Mouse (Mus musculus) heart, postnatal 0 days (tissue): ENCODE measurements around the gene Gm7137. TPM values are rescaled to one million over a fixed set of nuclear protein-coding genes. Genes with fewer than 3 reads are reported as not detected.
A peak's percentile ranks its signal among the peaks of the same experiment; 100 is the strongest.
"Not testable (repeated sequence)": the region's sequence is repeated elsewhere in the genome, so short reads cannot be mapped to it uniquely, and the experiment has no call there.

Source experiments
- ATAC-seq: fragments of 200-750 bp; cut with Nextera tagmentation; 2 replicates; pipeline ENCODE4 v1.8.0; 2017; ENCODE audit warnings: low read depth, moderate number of reproducible peaks, moderate library complexity; ENCODE audit not compliant: insufficient read depth
- DNase-seq: peaks from one replicate; pipeline ENCODE4 v3.0.0-alpha.2; 2016; ENCODE audit warnings: low spot score
- H3K27ac ChIP-seq: fragments of 300-500 bp; sonication (generic); 2 replicates; pipeline ENCODE4 v1.5.1; 2014; ENCODE audit warnings: low read depth, mild to moderate bottlenecking
- H3K27me3 ChIP-seq: fragments of 300-500 bp; sonication (generic); 2 replicates; pipeline ENCODE4 v1.6.1; 2014; ENCODE audit warnings: low read length, mixed read lengths; ENCODE audit not compliant: control insufficient read depth, insufficient read depth
- H3K36me3 ChIP-seq: fragments of 300-500 bp; sonication (generic); replicated peaks from 2 replicates; pipeline ENCODE4 v1.6.1; 2014; ENCODE audit warnings: low read length, mixed read lengths; ENCODE audit not compliant: control insufficient read depth, insufficient read depth
- H3K4me1 ChIP-seq: fragments of 300-500 bp; sonication (generic); 2 replicates; pipeline ENCODE4 v1.6.1; 2014; ENCODE audit warnings: antibody characterized with exemption; ENCODE audit not compliant: control insufficient read depth, insufficient read depth
- H3K4me2 ChIP-seq: fragments of 300-500 bp; sonication (generic); 2 replicates; pipeline ENCODE4 v1.6.1; 2014; ENCODE audit warnings: low read depth, mild to moderate bottlenecking, low read length, moderate library complexity
- H3K4me3 ChIP-seq: fragments of 300-500 bp; sonication (generic); 2 replicates; pipeline ENCODE4 v1.5.1; 2014; ENCODE audit warnings: low read depth, low read length
- H3K9ac ChIP-seq: fragments of 300-500 bp; sonication (generic); replicated peaks from 2 replicates; pipeline ENCODE4 v1.6.1; 2014; ENCODE audit warnings: low read depth, low read length, mixed read lengths
- H3K9me3 ChIP-seq: fragments of 300-500 bp; sonication (generic); replicated peaks from 2 replicates; pipeline ENCODE4 v1.6.1; 2016; ENCODE audit warnings: low read length; ENCODE audit not compliant: control insufficient read depth
- CTCF ChIP-seq: IDR thresholded peaks from 2 replicates; pipeline ENCODE4 v1.5.1; 2016; ENCODE audit warnings: antibody characterized with exemption, control low read depth, low read depth
- EP300 ChIP-seq: IDR thresholded peaks from 2 replicates; pipeline ENCODE4 v1.6.1; 2016; ENCODE audit warnings: antibody characterized with exemption, low read depth
- WGBS: fragments of 180-500 bp; shearing (Covaris S2); extraction: QIAGEN DNeasy Blood & Tissue Kit; methylation state at CpG from one replicate; pipeline ENCODE4 v1.1.7; 2014; 5-methylcytosine and 5-hydroxymethylcytosine counted together
- polyA plus RNA-seq: library from polyadenylated mRNA; unstranded; fragments of >200 nt; fragmentation: Nextera tagmentation; extraction: Ambion mirVana; gene quantifications from 2 replicates; pipeline ENCODE4 v1.2.1, GENCODE M21; 2015
- total RNA-seq: library from RNA; depleted of rRNA; stranded (reverse); fragments of >200 nt; gene quantifications from 2 replicates; pipeline ENCODE4 v1.2.3, GENCODE M21; 2014; ENCODE audit warnings: low replicate concordance

The Gm7137 gene
- total and polyA plus RNA-seq, 2 experiments from 2014 or later = not detected

DNA sequence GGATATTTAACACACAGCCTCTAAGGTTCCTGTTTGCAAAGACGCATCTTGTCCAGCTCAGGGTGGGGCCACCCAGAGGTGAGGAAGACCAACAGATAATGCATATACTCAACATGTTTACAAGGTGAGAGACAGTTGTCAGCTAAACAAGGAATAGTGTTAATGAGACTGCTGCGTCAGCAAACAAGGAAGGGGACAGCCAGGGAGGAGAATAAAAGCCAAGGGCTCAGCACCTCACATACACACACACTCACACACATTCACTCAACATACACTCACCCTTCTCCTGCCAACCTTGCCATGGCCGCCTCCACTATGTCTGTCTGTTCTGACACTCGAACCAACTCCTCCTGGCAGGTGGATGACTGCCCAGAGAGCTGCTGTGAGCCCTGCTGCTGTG is 26.4 kb upstream of the Gm7137 start, which contains the start of gene Gm2696:
Gene Gm2696, plus strand, starts transcription at position 301 of the 400 bp plus-strand sequence.
- no peak for ATAC-seq
- no peak for DNase-seq
- Histone ChIP-seq H3K4me1 (no peaks in the 10 kb centered on the region), H3K9me3 (no peaks in the 10 kb centered on the region), H3K27me3 (no peaks in the 10 kb centered on the region), H3K4me3 (no peak within 1 kb of the TSS), H3K9ac (no peak within 1 kb of the TSS), H3K4me2 (no peak within 1 kb of the TSS), H3K27ac (no peak within 1 kb of the TSS), H3K36me3 (no peaks in the 10 kb centered on the region)
- WGBS = 32% methylated on average over 4 of the region's 4 CpGs
- TF ChIP-seq CTCF (no peak), EP300 (no peak)

DNA sequence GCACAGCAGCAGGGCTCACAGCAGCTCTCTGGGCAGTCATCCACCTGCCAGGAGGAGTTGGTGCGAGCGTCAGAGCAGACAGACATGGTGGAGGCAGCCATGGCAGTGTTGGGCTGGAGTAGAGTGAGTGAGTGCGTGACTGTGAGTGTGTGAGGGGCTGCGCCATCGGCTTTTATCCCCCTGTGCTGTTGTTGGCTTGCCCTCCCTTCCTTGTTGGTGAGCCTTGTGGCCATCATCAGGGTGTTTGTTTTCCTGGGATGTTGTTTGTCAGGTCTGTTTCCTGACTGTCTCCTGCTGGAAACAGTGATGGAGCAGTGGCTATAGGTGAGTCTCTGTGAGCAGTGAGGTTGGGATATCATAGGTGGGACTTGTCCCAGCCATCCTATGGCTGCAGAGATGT is 23.7 kb upstream of the Gm7137 start, which contains the start of gene Gm9507:
Gene Gm9507, minus strand, starts transcription at position 101 of the 400 bp plus-strand sequence.
- Histone ChIP-seq H3K4me1 (no peaks in the 10 kb centered on the region), H3K9me3 (no peaks in the 10 kb centered on the region), H3K4me2 (no peak within 1 kb of the TSS), H3K4me3 (no peak within 1 kb of the TSS), H3K27me3 (no peaks in the 10 kb centered on the region), H3K36me3 (no peaks in the 10 kb centered on the region), H3K27ac (no peak within 1 kb of the TSS), H3K9ac (no peak within 1 kb of the TSS)
- TF ChIP-seq EP300 = no peak
- no peak for DNase-seq
- WGBS = 64% methylated on average over 5 of the region's 5 CpGs
- no peak for ATAC-seq

DNA sequence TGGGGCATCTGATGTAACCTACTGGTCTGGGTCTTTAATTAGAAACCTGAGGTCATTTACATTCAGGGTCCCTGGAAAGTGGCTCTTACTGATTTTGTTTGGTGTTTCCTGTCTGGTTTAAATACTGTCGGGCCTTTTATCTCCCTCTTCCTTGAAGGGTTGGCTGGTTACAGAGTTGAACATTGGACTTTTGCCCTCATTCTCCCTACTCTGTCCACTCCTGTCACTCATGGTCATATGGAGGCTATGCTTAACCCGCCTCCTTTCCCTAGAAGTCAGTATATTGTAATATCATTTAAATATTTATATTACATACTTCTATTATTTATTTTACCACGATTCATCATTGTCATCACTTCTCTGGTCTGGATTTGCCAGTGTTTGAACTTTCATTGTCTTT is 16.1 kb upstream of the Gm7137 start:
- no peak for DNase-seq
- no peaks in the 10 kb centered on the region for H3K27me3 ChIP-seq
- H3K9ac ChIP-seq = no peak overlapping the region
- no peaks in the 10 kb centered on the region for H3K4me1 ChIP-seq
- no peaks in the 10 kb centered on the region for H3K9me3 ChIP-seq
- H3K4me3 ChIP-seq = no peak overlapping the region
- H3K36me3 ChIP-seq = no peaks in the 10 kb centered on the region
- TF ChIP-seq EP300 (no peak), CTCF (no peak)
- H3K4me2 ChIP-seq = no peak overlapping the region
- ATAC-seq = no peak
- 57% methylated on average over 3 of the region's 3 CpGs for WGBS
- no peak overlapping the region for H3K27ac ChIP-seq

DNA sequence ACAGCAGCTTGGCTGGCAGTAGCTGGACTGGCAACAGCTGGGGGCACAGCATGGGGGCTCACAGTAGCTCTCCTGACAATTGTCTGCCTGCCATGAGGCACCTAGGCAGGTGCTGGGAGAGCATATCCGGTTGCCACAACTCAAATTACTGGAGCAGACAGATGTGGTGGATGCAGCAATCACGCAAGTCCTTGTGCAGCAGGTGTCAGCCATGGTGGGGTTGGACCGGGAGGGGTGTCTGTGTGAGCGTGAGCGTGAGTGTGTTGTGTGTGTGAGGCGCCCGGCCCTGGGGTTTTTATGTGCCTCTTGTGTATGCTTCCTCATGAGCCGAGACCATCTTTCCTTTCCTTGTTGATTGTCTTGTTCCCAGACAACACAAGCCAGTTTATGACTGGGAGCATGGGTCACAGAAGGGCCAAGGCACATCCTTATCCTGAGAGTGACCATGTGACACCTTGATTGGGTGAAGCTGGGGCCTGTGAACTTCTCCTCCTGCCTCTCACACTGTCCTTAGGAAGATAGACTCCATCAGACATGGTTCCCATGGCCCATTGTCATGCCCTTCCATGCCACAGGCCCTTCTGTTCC is 11.0 kb upstream of the Gm7137 start, which contains the start of gene Gm19668:
Gene Gm19668, minus strand, starts transcription at position 213 of the 588 bp plus-strand sequence.
- H3K27me3 ChIP-seq = no peaks in the 10 kb centered on the region
- no peaks in the 10 kb centered on the region for H3K4me1 ChIP-seq
- no peak within 1 kb of the TSS for H3K4me3 ChIP-seq
- TF ChIP-seq CTCF (no peak), EP300 (no peak)
- 69% methylated on average over 8 of the region's 8 CpGs for WGBS
- ATAC-seq (no peak), DNase-seq (no peak)
- H3K9ac ChIP-seq = no peak within 1 kb of the TSS
- no peaks in the 10 kb centered on the region for H3K9me3 ChIP-seq
- no peak within 1 kb of the TSS for H3K27ac ChIP-seq
- no peak within 1 kb of the TSS for H3K4me2 ChIP-seq
- H3K36me3 ChIP-seq = no peaks in the 10 kb centered on the region

DNA sequence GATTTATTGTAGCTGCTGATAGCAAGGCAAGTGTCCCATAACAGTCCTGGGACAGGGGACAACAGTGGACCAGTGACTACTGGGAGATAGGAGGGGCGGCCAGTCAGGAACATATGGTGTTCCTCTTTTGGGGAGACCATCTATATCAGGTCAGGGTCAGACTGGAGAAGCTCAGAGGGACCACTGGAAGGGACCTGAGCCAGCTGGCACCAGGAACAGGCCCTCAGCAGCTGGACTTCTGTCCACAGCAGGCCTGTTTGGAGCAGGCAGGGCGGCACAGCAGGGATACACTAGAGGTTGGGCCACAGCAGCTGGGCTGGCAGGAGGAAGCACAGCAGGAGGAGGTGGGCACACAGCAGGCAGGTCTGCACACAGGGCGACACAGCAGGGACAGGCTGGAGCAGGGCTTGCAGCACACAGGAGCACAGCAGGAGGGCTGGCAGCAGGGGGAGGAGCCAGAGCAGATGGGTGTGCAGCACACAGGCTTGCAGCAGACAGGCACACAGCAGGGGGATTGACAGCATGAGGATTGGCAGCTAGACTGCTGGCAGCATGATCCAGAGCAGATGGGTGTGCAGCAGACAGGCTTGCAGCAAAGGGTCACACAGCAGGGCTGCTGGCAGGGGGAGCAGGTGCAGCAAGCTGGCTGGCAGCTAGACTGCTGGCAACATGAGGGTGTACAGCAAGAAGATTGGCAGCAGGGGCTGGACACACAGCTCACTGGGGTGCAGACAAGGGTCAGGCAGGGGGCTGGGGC is 10.3 kb upstream of the Gm7137 start:
- ATAC-seq = peak; percentile 17; the same call in 1 of the 2 replicates
- not testable (repeated sequence) for H3K9me3 ChIP-seq, H3K4me1 ChIP-seq, H3K36me3 ChIP-seq, H3K27ac ChIP-seq, H3K4me3 ChIP-seq, H3K9ac ChIP-seq, H3K27me3 ChIP-seq, DNase-seq, H3K4me2 ChIP-seq
- 30% methylated on average over 3 of the region's 3 CpGs for WGBS

DNA sequence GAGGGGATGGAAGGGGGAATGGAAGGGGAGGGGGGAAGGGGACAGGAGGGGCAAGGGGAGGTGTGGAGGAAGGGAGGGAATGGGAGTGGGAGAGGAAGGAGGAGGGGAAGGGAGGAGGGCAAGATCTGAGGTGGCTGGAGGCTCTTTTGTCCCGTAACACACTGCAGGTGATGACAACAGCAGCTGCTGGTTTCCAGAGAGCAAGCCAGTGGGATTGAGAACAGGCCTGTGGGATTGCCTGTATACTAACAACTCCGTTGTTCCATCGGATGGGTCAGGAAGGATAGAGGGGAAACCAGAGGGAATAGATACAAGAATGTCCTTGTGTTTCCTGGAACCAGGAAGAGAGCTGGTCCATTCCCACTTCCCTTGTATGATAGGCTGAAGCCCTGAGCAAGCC is 9.7 kb upstream of the Gm7137 start:
- peak; percentile 39 for ATAC-seq
- no peak overlapping the region for H3K27ac ChIP-seq
- H3K9me3 ChIP-seq = no peaks in the 10 kb centered on the region
- no peak overlapping the region for H3K9ac ChIP-seq
- H3K4me2 ChIP-seq = no peak overlapping the region
- no peaks in the 10 kb centered on the region for H3K4me1 ChIP-seq
- H3K4me3 ChIP-seq = no peak overlapping the region
- H3K27me3 ChIP-seq = no peaks in the 10 kb centered on the region
- no peaks in the 10 kb centered on the region for H3K36me3 ChIP-seq
- DNase-seq = peak; percentile 47
- WGBS = 14% methylated on average over 3 of the region's 3 CpGs
- TF ChIP-seq EP300 = no peak
- no peak for TF ChIP-seq CTCF
